Mouse (Mus musculus): ENCODE measurements at regions not wholly inside any gene's neighbourhood (a gene's known extent, or its start where the extent isn't known, plus 50 kb on each side); places are given as distances from the start of the nearest gene placed in this dataset.

DNA sequence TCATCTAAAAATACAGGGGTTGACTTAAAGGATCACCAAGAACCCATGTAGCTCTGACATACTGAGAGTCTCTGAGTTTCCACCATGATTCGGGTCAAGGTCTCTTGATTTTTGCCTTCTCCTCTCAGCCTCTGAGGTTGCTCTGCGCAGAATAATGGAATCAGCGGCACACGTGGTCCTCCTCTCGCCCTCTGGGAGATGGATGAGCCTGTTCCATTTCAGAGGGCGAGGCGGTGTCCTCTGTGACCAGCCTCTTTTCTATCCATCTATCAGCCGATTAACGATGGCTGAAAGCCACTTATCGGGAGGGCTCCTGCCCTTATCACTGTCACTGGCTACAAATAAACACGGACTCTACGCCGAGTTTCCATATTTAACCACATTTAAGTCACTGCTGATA lies 124.6 kb upstream of the Pax6 start:
- no peak for TF ChIP-seq CTCF (conservative IDR thresholded peaks at IDR 0.05; ENCODE audit: low read length)
- TF ChIP-seq NANOG (IDR thresholded peaks at IDR 0.05; ENCODE audit: borderline replicate concordance, low read length), result no peak
- no peak for TF ChIP-seq POU5F1 (IDR thresholded peaks at IDR 0.05; ENCODE audit: borderline replicate concordance, low read length)

Measured in E14TG2a.4 (cell line).